22 mouse cellular contexts compared by ENCODE assay signal in the genomic region with DNA sequence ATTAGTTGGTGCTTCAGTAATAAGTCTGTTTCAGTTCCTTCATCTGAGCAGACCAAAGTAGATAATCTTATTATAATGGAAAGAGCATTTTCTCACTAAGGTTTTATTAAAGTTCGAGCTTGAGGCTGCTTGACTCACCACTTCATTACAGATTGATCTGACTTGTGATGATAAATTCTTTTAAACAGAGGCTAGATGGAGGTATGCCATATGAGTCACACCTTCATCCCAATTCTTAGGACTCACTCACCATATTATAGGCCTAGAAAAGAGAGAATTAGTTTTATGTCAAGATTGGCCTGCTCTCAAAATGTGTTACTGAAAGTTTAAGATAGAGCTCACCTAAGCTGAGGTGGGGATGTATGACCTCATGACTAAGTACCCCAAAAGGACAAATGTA.
"Had no signal": no experiment of that assay in that cellular context is flagged by ENCODE, and none has a peak within 500 bp of the region (broad histone marks: within the 10 kb centered on the region; RNA-seq: fewer than 3 reads in every experiment).

No protein-coding gene starts in this region.

- DNase-seq: liver, postnatal 0 days; lung, adult 2 months; lung, postnatal 14 days; lung, postnatal 36 days; retina, postnatal 1 day; right cerebral cortex, adult 18-20 months; right cerebral cortex, postnatal 25 days; right cerebral cortex, postnatal 4 days; spleen, adult 18-20 months; thymus, adult 18-20 months; thymus, postnatal 25 days; thymus, postnatal 4 days had no signal

- H3K36me3 ChIP-seq: lung, embryonic 15.5 days; midbrain, embryonic 13.5 days; midbrain, embryonic 15.5 days; neural tube, embryonic 13.5 days; neural tube, embryonic 15.5 days had no signal

- H3K4me1 ChIP-seq: lung, embryonic 15.5 days; midbrain, embryonic 13.5 days; midbrain, embryonic 15.5 days; neural tube, embryonic 13.5 days; neural tube, embryonic 15.5 days had no signal

- H3K9me3 ChIP-seq: lung, embryonic 15.5 days; megakaryocyte, embryonic 14.5 days; midbrain, embryonic 13.5 days; midbrain, embryonic 15.5 days; neural tube, embryonic 13.5 days; neural tube, embryonic 15.5 days had no signal

- H3K9ac ChIP-seq: liver, postnatal 0 days; lung, embryonic 15.5 days; midbrain, embryonic 13.5 days; midbrain, embryonic 15.5 days; neural tube, embryonic 13.5 days; neural tube, embryonic 15.5 days had no signal

- H3K4me2 ChIP-seq: lung, embryonic 15.5 days; midbrain, embryonic 11.5 days; midbrain, embryonic 13.5 days; midbrain, embryonic 15.5 days; neural tube, embryonic 13.5 days; neural tube, embryonic 15.5 days had no signal

- H3K4me3 ChIP-seq: lung, embryonic 15.5 days; megakaryocyte, embryonic 14.5 days; midbrain, embryonic 13.5 days; midbrain, embryonic 15.5 days; myocyte; neural tube, embryonic 13.5 days; neural tube, embryonic 15.5 days had no signal

- H3K27ac ChIP-seq: lung, embryonic 15.5 days; macrophage; midbrain, embryonic 13.5 days; midbrain, embryonic 15.5 days; neural tube, embryonic 13.5 days; neural tube, embryonic 15.5 days had no signal

- H3K27me3 ChIP-seq: lung, embryonic 15.5 days; megakaryocyte, embryonic 14.5 days; midbrain, embryonic 13.5 days; midbrain, embryonic 15.5 days; neural tube, embryonic 13.5 days; neural tube, embryonic 15.5 days had no signal

- ATAC-seq: liver, postnatal 0 days; lung, postnatal 0 days; midbrain, embryonic 13.5 days; midbrain, embryonic 15.5 days had no signal
